Mouse (Mus musculus): ENCODE data around the gene Atad5.

DNA sequence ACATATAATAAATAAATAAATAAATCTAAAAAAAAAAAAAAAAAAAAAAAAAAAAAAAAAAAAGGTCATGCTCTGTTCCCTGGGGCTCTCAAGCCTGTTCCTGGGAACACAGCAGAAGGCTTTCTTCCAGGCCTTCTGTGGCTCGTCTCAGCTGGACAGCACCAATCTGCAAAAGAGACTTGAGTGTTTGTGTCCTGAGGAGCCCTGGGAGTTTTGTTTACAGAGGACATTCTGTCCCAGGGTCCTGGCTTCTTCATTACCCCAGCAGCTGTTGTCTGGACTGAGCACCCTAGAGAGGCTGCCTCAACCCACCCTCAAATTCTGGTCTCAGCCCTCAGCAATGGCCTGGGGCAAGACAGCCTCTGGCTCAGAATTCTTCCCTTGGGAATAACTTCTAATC is 59.1 kb downstream of the Atad5 start:
- TF ChIP-seq TCF12 (IDR thresholded peaks at IDR 0.05; ENCODE audit: low read depth, low read length) (no peak), BHLHE40 (IDR thresholded peaks at IDR 0.05; ENCODE audit: borderline replicate concordance, low read depth, low read length) (no peak), CTCF (IDR thresholded peaks at IDR 0.05 in 2 of 3, conservative IDR thresholded peaks at IDR 0.05 in 1 of 3; ENCODE audit: control insufficient read depth in 1 of 3, insufficient read depth in 1 of 3, low read depth in 2 of 3, low read length in 3 of 3, poor library complexity in 1 of 3, severe bottlenecking in 1 of 3) (no peak), POLR2A (IDR thresholded peaks at IDR 0.05; ENCODE audit: control insufficient read depth in 1 of 2, insufficient read depth in 1 of 2, low read depth in 1 of 2, low read length in 2 of 2, poor library complexity in 1 of 2) (no peak), CHD1 (IDR thresholded peaks at IDR 0.05; ENCODE audit: low read depth, low read length) (no peak), KAT2A (conservative IDR thresholded peaks at IDR 0.05; ENCODE audit: low read depth, low read length) (no peak), ZC3H11A (IDR thresholded peaks at IDR 0.05; ENCODE audit: low read depth, low read length) (no peak), ZKSCAN1 (IDR thresholded peaks at IDR 0.05; ENCODE audit: low read depth, low read length) (no peak), E2F4 (IDR thresholded peaks at IDR 0.05; ENCODE audit: borderline replicate concordance, low read depth, low read length) (no peak), USF1 (IDR thresholded peaks at IDR 0.05; ENCODE audit: low read depth, low read length) (no peak), GATA1 (IDR thresholded peaks at IDR 0.05; ENCODE audit: low read depth, low read length) (no peak), EP300 (IDR thresholded peaks at IDR 0.05; ENCODE audit: low read depth in 1 of 2, low read length in 2 of 2) (no peak), TBP (IDR thresholded peaks at IDR 0.05; ENCODE audit: low read depth, low read length) (no peak), POLR2AphosphoS2 (IDR thresholded peaks at IDR 0.05; ENCODE audit: low read length) (no peak)
